Mouse (Mus musculus): ENCODE measurements around the gene Mgrn1.

DNA sequence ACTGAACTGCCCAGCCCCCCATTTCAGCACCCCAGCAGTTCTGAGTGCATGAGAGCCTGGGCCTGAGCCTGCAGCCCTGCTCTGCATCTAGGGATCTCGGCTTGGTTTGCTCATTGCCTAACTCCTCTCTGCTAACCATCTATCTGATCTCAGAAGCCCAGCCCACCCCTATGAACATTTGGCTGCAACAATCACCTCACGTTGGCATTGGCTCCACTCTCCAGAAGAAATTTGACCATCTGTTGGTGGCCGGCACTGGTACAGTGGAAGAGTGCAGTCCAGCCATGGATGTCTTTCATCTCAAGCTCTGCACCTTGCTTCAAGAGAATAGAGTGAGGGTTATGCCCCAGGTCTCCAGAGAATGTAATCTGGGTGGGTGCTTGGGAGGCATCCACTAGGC is 71.4 kb downstream of the Mgrn1 start:
- TF ChIP-seq CTCF (IDR thresholded peaks at IDR 0.05; ENCODE audit: control insufficient read depth, insufficient read depth, low read length) = no peak
- no peak for TF ChIP-seq POLR2A (IDR thresholded peaks at IDR 0.05; ENCODE audit: borderline replicate concordance, control insufficient read depth, low read depth, low read length)

Measured in bone marrow, adult 2 months (tissue).